Mouse (Mus musculus) testis, adult 2 months (tissue): ENCODE results near the gene Rpf2. TPM values are rescaled to one million over a fixed set of nuclear protein-coding genes. Genes with fewer than 3 reads are reported as not detected.
A peak's percentile ranks its signal among the peaks of the same experiment; 100 is the strongest.

Experiments used
- H3K27ac ChIP-seq: fragments of 200-500 bp; 2 replicates; pipeline ENCODE4 v1.5.1; 2012; ENCODE audit warnings: low read depth, low read length; ENCODE audit not compliant: control insufficient read depth, insufficient read depth
- H3K27me3 ChIP-seq: fragments of 200-500 bp; 2 replicates; pipeline ENCODE4 v1.6.1; 2012; ENCODE audit warnings: mild to moderate bottlenecking, low read length, moderate library complexity; ENCODE audit not compliant: control insufficient read depth, insufficient read depth
- H3K36me3 ChIP-seq: fragments of 200-500 bp; 2 replicates; pipeline ENCODE4 v1.6.1; 2012; ENCODE audit warnings: mild to moderate bottlenecking, low read length; ENCODE audit not compliant: control insufficient read depth, insufficient read depth
- H3K4me1 ChIP-seq: fragments of 200-500 bp; 2 replicates; pipeline ENCODE4 v1.6.1; 2012; ENCODE audit warnings: low read length; ENCODE audit not compliant: control insufficient read depth, insufficient read depth
- H3K4me3 ChIP-seq: fragments of 200-500 bp; 2 replicates; pipeline ENCODE4 v1.5.1; 2012; ENCODE audit warnings: low read depth, mild to moderate bottlenecking, low read length, moderate library complexity, mixed read lengths; ENCODE audit not compliant: control insufficient read depth
- CTCF ChIP-seq: fragments of 200-500 bp; IDR thresholded peaks from 2 replicates; pipeline ENCODE4 v1.5.1; 2012; ENCODE audit warnings: low read depth, mild to moderate bottlenecking, inconsistent platforms, low read length, moderate library complexity; ENCODE audit not compliant: control insufficient read depth, insufficient read depth, insufficient replicate concordance
- POLR2A ChIP-seq: fragments of 200-500 bp; IDR thresholded peaks from 2 replicates; pipeline ENCODE4 v1.6.1; 2012; ENCODE audit warnings: low read depth, mild to moderate bottlenecking, inconsistent platforms, low read length, moderate library complexity; ENCODE audit not compliant: control insufficient read depth
- polyA plus RNA-seq: library from polyadenylated mRNA; depleted of rRNA; stranded (reverse); fragments of >200 nt; gene quantifications from 2 replicates; pipeline ENCODE4 v1.2.3, GENCODE M21; 2012

The Rpf2 gene
- polyA plus RNA-seq, 1 experiment = 14.6 TPM

DNA sequence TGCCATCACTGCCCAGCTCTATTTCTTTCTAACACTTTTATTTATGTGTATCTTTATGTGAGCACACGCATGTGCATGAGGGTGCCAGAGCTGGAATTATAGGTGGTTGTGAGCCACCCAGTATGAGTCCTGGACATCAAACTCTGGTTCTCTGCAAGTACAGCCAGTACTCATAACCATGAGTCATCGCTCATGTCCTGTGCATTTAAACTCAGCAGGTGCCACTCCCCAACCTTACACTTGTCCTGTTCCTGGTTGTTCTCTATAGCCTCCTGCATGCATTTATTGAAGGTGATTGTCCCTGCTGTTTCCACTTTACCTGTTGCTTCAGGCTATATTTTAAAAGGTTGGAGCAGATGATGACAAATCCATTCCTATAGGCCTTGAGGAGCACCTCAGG is 34.7 kb upstream of the Rpf2 start:
- TF ChIP-seq CTCF (no peak), POLR2A (no peak)
- Histone ChIP-seq H3K27ac (no peak overlapping the region), H3K36me3 (no peaks in the 10 kb centered on the region), H3K4me1 (peaks cover 9% of the 10 kb centered on the region), H3K27me3 (no peaks in the 10 kb centered on the region), H3K4me3 (no peak overlapping the region)

DNA sequence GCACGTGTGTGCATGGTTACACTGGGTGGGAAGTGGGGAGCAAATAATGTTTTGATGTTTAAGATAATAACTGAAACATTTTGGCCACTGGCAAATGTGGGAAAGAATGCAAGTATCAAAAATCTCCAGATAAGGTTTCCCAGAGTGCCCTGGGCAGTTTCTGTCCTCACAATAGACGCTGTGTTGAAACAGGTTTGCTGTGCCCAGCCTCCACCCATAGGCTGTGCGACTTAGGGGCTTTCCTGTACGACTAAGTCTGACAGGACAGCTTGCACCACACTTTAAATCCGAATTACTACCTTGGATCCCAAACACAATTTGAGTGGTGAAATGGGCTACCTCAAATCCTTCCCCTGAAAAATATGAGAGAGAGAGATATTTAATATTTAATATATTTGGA is 31.5 kb upstream of the Rpf2 start:
- Histone ChIP-seq H3K36me3 (no peaks in the 10 kb centered on the region), H3K27me3 (no peaks in the 10 kb centered on the region)

GRCm38 (mm10) chr10:40275991-40276390 is 29.2 kb upstream of the Rpf2 start:
- H3K4me1 ChIP-seq = no peaks in the 10 kb centered on the region
- H3K4me3 ChIP-seq = no peak overlapping the region
- peak overlapping the region; percentile 15; the same call in 1 of the 2 replicates for H3K27ac ChIP-seq
- no peaks in the 10 kb centered on the region for H3K36me3 ChIP-seq
- TF ChIP-seq CTCF = no peak
- no peak for TF ChIP-seq POLR2A
- no peaks in the 10 kb centered on the region for H3K27me3 ChIP-seq

More for the DNA sequence above, 31.5 kb upstream of the Rpf2 start:
- Histone ChIP-seq H3K27ac (no peak overlapping the region), H3K4me1 (no peaks in the 10 kb centered on the region), H3K4me3 (no peak overlapping the region)
- TF ChIP-seq POLR2A (no peak), CTCF (no peak)

DNA sequence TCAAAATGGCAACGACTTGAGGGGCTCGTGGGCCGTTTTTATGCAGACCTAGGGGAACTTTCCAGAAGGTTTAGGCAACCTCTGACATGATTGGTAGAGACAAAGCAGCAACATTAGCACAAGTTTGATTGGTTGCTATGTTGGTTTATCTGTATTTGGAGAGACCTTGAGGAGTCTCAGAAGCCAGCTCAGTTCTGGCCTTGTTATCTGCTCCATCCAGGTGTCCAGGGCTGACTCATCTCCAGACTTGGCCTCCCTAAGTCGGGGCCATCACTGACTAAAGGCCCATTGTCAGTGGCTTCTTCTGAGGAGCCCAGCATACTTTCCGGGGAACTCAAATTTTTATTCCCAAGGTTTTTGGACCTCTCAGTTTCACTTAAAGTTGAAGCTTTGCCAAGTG is 27.1 kb upstream of the Rpf2 start:
- TF ChIP-seq POLR2A = no peak
- no peaks in the 10 kb centered on the region for H3K4me1 ChIP-seq
- no peak overlapping the region for H3K27ac ChIP-seq

DNA sequence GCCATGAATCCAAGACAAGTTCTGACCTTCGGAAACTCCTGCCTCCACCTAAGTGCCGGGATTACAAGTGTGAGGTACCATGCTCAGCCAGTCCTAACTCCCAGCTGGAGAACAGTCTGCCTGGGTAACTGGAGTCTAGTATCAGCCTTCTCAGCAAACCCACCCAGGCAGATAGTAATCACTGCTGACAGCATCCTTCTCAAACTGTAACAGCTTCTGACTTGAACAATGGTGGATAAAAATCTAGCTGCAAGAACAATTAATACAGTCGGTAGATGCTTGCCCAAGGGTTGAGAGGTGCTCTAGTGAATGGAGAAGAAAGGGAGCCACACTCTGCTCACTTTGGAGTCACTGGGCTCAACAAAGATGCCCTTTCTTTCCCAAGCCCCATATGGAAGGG is 24.4 kb upstream of the Rpf2 start:
- Histone ChIP-seq H3K4me3 (no peak overlapping the region), H3K36me3 (no peaks in the 10 kb centered on the region), H3K27ac (no peak overlapping the region), H3K27me3 (no peaks in the 10 kb centered on the region), H3K4me1 (no peaks in the 10 kb centered on the region)
- no peak for TF ChIP-seq POLR2A
- TF ChIP-seq CTCF = no peak

More for the DNA sequence above, 27.1 kb upstream of the Rpf2 start:
- Histone ChIP-seq H3K27me3 (no peaks in the 10 kb centered on the region), H3K4me3 (no peak overlapping the region), H3K36me3 (no peaks in the 10 kb centered on the region)

- no peak overlapping the region for H3K4me3 ChIP-seq
- no peaks in the 10 kb centered on the region for H3K27me3 ChIP-seq
- H3K36me3 ChIP-seq = no peaks in the 10 kb centered on the region
- no peaks in the 10 kb centered on the region for H3K4me1 ChIP-seq
- H3K27ac ChIP-seq = no peak overlapping the region
- TF ChIP-seq CTCF (no peak), POLR2A (no peak)
These were observed 18.1 kb upstream of the Rpf2 start for GRCm38 (mm10) chr10:40264920-40265319.

GRCm38 (mm10) chr10:40263691-40264090 is 16.9 kb upstream of the Rpf2 start:
- Histone ChIP-seq H3K4me1 (no peaks in the 10 kb centered on the region), H3K4me3 (no peak overlapping the region), H3K27ac (no peak overlapping the region), H3K36me3 (no peaks in the 10 kb centered on the region), H3K27me3 (no peaks in the 10 kb centered on the region)
- no peak for TF ChIP-seq CTCF

DNA sequence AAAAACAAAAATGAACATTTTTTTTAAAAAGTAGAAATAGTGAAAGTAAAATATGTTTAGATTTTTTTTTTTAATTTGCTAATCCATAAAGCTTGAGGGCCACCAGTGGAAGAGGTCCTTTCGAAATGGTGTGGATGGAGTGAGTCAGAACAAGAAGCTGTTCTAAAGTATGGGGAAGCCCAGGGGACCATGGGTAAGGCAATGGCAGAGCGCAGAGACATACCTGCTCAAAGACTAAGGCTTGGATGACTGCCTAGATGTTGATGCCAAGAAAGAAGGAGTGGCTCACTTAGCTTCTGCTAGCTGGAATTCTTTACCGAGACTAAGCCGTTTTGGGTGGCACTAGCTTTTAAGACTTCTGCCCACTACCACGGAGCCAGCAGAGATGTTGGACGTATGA is 15.4 kb upstream of the Rpf2 start:
- no peaks in the 10 kb centered on the region for H3K36me3 ChIP-seq
- TF ChIP-seq CTCF (no peak), POLR2A (no peak)
- H3K27me3 ChIP-seq = no peaks in the 10 kb centered on the region
- H3K27ac ChIP-seq = no peak overlapping the region
- no peak overlapping the region for H3K4me3 ChIP-seq
- H3K4me1 ChIP-seq = no peaks in the 10 kb centered on the region
